Mouse (Mus musculus) embryonic facial prominence, embryonic 10.5 days (tissue): ENCODE data around the gene Tshr. TPM values are rescaled to one million over a fixed set of nuclear protein-coding genes. Genes with fewer than 3 reads are reported as not detected.

Experiments
- DNase-seq: peaks from one replicate; pipeline ENCODE4 v3.0.0-alpha.2; 2017; ENCODE audit warnings: low spot score
- H3K27ac ChIP-seq: fragments of 300-500 bp; sonication (generic); replicated peaks from 2 replicates; pipeline ENCODE4 v1.5.1; 2016; ENCODE audit warnings: mild to moderate bottlenecking
- H3K27me3 ChIP-seq: fragments of 300-500 bp; sonication (generic); replicated peaks from 2 replicates; pipeline ENCODE4 v1.6.1; 2016; ENCODE audit warnings: low read depth, mild to moderate bottlenecking; ENCODE audit not compliant: poor library complexity, severe bottlenecking
- H3K36me3 ChIP-seq: fragments of 300-500 bp; sonication (generic); replicated peaks from 2 replicates; pipeline ENCODE4 v1.6.1; 2016; ENCODE audit warnings: mild to moderate bottlenecking, moderate library complexity
- H3K4me1 ChIP-seq: fragments of 300-500 bp; sonication (generic); 2 replicates; pipeline ENCODE4 v1.6.1; 2016
- H3K4me3 ChIP-seq: fragments of 300-500 bp; sonication (generic); 2 replicates; pipeline ENCODE4 v1.5.1; 2016; ENCODE audit warnings: mild to moderate bottlenecking, moderate library complexity
- H3K9me3 ChIP-seq: fragments of 300-500 bp; sonication (generic); 2 replicates; pipeline ENCODE4 v1.6.1; 2016; ENCODE audit warnings: mild to moderate bottlenecking
- WGBS: fragments of 180-500 bp; shearing (Covaris S2); methylation state at CpG from one replicate; pipeline ENCODE4 v1.1.7; 2016; 5-methylcytosine and 5-hydroxymethylcytosine counted together
- polyA plus RNA-seq: library from polyadenylated mRNA; unstranded; fragments of >200 nt; fragmentation: Nextera tagmentation; extraction: Ambion mirVana; gene quantifications from 2 replicates; pipeline ENCODE4 v1.2.1, GENCODE M21; 2016

Tshr gene
- polyA plus RNA-seq, 1 experiment from 2014 or later = 0.39 TPM

GRCm38 (mm10) chr12:91592128-91592527 lies 207.8 kb downstream of the Tshr start:
- no peak overlapping the region for H3K27ac ChIP-seq
- no peaks in the 10 kb centered on the region for H3K27me3 ChIP-seq
- no peak overlapping the region for H3K4me3 ChIP-seq
- no peaks in the 10 kb centered on the region for H3K36me3 ChIP-seq
- peaks cover 10% of the 10 kb centered on the region for H3K4me1 ChIP-seq
- DNase-seq = no peak
- WGBS = 95% methylated on average over 3 of the region's 3 CpGs
- no peaks in the 10 kb centered on the region for H3K9me3 ChIP-seq

Other genes starting within 250 kb of the Tshr start
- 10.5 and 11.8 TPM in 2 replicates for gene Cep128, start 154 bp upstream of the Tshr start, polyA plus RNA-seq
- gene Gtf2a1, start 205.9 kb downstream of the Tshr start, polyA plus RNA-seq = 67.7 and 70.1 TPM in 2 replicates